Mouse (Mus musculus): Measurements from ENCODE around the gene Wnt10a. TPM values are rescaled to one million over a fixed set of nuclear protein-coding genes. Genes with fewer than 3 reads are reported as not detected.

Wnt10a gene
- 0.56 and 0.69 TPM in 2 replicates for polyA plus RNA-seq (2014; fragmentation: Nextera tagmentation; extraction: Ambion mirVana)

DNA sequence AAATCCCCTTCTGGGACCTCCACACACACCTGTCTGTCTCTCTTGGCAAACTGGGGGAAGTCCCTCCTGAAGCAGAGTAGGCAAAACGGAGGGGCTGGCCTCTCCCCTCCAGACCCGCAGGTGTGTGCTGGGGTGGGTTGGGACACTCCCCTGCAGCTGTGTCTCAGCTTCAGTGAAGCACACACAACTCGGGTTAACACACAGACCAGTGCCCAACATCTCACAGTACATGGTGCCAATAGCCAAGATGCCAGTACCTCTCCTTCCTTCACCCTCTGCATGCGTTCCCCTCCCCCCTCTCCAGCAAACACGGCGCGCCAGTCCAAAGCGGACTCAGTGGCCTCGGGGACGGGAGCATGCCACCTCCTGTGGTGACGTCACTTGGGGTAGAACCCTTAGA is at the start of gene Wnt10a:
Wnt10a (plus strand) TSS at position 268 of the 400 bp plus-strand sequence.
- 0% methylated on average over 7 of the region's 11 CpGs for WGBS
- Histone ChIP-seq H3K4me2 (ENCODE audit: low read length) (peak within 1 kb of the TSS; percentile 45), H3K27ac (ENCODE audit: low read depth, low read length) (no peak within 1 kb of the TSS), H3K4me1 (ENCODE audit: control insufficient read depth, insufficient read depth, low read length) (peaks cover 10% of the 10 kb centered on the region), H3K36me3 (ENCODE audit: control insufficient read depth, insufficient read depth, low read length) (no peaks in the 10 kb centered on the region), H3K9me3 (replicated peaks; ENCODE audit: control insufficient read depth, low read length) (no peaks in the 10 kb centered on the region), H3K27me3 (replicated peaks; ENCODE audit: control insufficient read depth, insufficient read depth, low read length) (peaks cover 88% of the 10 kb centered on the region), H3K9ac (ENCODE audit: low read length) (no peak within 1 kb of the TSS), H3K4me3 (ENCODE audit: low read depth, low read length) (peak within 1 kb of the TSS; percentile 22)
- DNase-seq (ENCODE audit: low spot score) = no peak
- ATAC-seq = no peak; the same call in 1 of the 2 replicates

DNA sequence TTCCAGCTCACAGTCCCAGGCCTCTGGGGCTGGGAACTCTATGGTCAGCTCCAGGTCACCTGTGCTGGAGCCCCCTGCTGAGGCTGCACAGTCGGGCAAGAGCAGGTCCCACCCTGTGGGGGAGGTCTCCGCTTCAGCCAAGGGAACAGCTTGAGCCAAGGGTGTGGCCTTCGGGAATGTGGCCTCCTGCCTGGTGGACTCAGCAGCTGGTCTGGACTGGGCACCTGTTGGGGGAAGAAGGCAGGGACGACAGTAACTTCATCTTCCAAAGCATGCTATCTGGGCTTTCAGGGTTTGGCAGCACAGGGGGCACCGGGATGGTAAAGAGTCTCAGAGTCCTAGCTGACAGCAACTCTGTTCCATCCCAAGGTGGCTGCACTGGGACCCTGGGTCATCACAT is 44.0 kb upstream of the Wnt10a start:
- Histone ChIP-seq H3K4me3 (ENCODE audit: low read depth, low read length) (no peak overlapping the region), H3K4me2 (ENCODE audit: low read length) (no peak overlapping the region), H3K27ac (ENCODE audit: low read depth, low read length) (no peak overlapping the region), H3K27me3 (replicated peaks; ENCODE audit: control insufficient read depth, insufficient read depth, low read length) (peaks cover 13% of the 10 kb centered on the region; the same call in 1 of the 2 replicates), H3K9ac (ENCODE audit: low read length) (no peak overlapping the region), H3K36me3 (ENCODE audit: control insufficient read depth, insufficient read depth, low read length) (no peaks in the 10 kb centered on the region), H3K4me1 (ENCODE audit: control insufficient read depth, insufficient read depth, low read length) (no peaks in the 10 kb centered on the region), H3K9me3 (replicated peaks; ENCODE audit: control insufficient read depth, low read length) (no peaks in the 10 kb centered on the region)
- WGBS = 72% methylated on average over 5 of the region's 5 CpGs
- ATAC-seq = no peak
- DNase-seq (ENCODE audit: low spot score) = no peak

DNA sequence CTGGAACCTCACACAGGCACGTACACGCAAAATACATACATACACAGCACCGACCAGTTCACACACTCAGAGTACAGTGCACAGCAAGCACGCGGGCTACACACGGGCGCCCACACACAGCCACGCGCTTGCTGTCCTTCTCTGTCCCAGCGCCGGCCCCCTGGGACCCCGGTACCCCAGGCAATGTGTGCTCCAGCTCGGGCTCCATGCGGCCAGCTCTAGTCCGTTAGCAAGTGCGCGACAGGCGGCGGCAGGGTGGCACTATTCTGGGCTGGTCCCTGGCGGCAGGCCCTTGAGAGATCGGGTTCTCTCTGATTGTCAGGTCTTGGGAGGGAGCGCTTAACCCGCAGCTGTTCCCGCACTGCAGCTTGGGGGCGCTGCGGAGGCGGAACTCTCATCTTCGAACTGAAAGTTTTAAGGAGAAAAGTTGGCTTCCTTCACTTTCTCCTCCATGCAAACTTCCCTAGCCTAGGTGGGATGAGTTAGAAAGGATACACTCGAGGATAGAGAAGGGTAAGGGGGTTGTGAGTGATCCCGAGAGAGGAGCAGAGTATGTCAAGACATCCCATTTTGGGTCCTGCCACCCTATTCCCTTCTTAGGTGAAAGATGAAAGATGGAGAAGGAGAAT is 42.6 kb upstream of the Wnt10a start, which contains the start of gene Prkag3:
Prkag3 (minus strand) TSS at position 579 of the 629 bp plus-strand sequence.
- Histone ChIP-seq H3K4me2 (ENCODE audit: low read length) (peak within 1 kb of the TSS; percentile 41), H3K9ac (ENCODE audit: low read length) (peak within 1 kb of the TSS; percentile 14; the same call in 1 of the 2 replicates), H3K9me3 (replicated peaks; ENCODE audit: control insufficient read depth, low read length) (no peaks in the 10 kb centered on the region), H3K27me3 (replicated peaks; ENCODE audit: control insufficient read depth, insufficient read depth, low read length) (peaks cover 13% of the 10 kb centered on the region; the same call in 1 of the 2 replicates), H3K4me3 (ENCODE audit: low read depth, low read length) (no peak within 1 kb of the TSS), H3K36me3 (ENCODE audit: control insufficient read depth, insufficient read depth, low read length) (no peaks in the 10 kb centered on the region), H3K27ac (ENCODE audit: low read depth, low read length) (no peak within 1 kb of the TSS), H3K4me1 (ENCODE audit: control insufficient read depth, insufficient read depth, low read length) (no peaks in the 10 kb centered on the region)
- 0 out of 2 replicates have a peak, but pooled peaks have one; percentile 37 for ATAC-seq
- WGBS = 7% methylated on average over 30 of the region's 30 CpGs
- DNase-seq (ENCODE audit: low spot score) = peak; percentile 53

DNA sequence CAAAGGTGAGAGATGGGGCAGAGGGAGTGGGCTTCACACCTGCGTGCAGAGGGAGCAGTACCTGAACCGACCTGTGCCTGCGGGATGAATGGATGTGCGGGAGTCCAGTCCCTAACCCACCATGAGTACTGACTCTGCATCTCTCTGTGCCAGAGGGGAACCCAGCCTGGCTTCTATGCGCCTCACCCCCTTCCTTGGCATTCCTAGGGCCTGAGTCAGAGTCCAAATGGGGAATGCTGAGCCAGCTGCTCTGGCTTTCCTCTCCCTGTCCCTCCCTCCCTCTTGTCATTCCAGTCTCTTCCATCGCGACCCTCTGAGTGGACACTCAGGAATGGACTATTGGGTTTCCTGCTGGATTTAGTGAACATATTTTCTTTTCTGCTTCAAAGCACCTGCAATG is 42.0 kb upstream of the Wnt10a start:
- Histone ChIP-seq H3K4me3 (ENCODE audit: low read depth, low read length) (no peak overlapping the region), H3K9me3 (replicated peaks; ENCODE audit: control insufficient read depth, low read length) (no peaks in the 10 kb centered on the region), H3K9ac (ENCODE audit: low read length) (no peak overlapping the region), H3K36me3 (ENCODE audit: control insufficient read depth, insufficient read depth, low read length) (no peaks in the 10 kb centered on the region), H3K4me1 (ENCODE audit: control insufficient read depth, insufficient read depth, low read length) (no peaks in the 10 kb centered on the region), H3K27me3 (replicated peaks; ENCODE audit: control insufficient read depth, insufficient read depth, low read length) (peaks cover 13% of the 10 kb centered on the region; the same call in 1 of the 2 replicates), H3K27ac (ENCODE audit: low read depth, low read length) (no peak overlapping the region), H3K4me2 (ENCODE audit: low read length) (no peak overlapping the region)
- DNase-seq (ENCODE audit: low spot score) (no peak), ATAC-seq (no peak)
- WGBS = 75% methylated on average over 7 of the region's 7 CpGs

DNA sequence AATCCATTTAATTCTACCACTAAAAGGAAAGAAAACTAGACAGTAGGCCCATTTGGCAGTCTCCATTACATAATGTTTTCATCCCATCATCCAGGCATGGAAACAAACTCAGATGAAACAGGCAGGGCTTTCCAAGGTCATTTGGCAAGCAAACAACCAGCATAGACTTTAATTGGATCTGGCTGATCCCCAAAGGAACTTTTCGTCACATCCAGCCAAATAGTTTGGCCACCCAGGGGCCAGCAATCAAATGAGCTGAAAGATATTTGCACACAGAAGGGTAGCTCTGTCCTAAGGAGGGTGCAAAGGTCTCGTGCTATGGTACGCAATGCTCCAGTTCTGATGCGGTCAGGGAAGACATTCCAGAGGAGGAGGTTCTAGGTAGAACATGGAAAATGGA is 40.6 kb upstream of the Wnt10a start:
- H3K9ac ChIP-seq (ENCODE audit: low read length) = no peak overlapping the region
- no peak overlapping the region for H3K4me2 ChIP-seq (ENCODE audit: low read length)
- no peaks in the 10 kb centered on the region for H3K9me3 ChIP-seq (replicated peaks; ENCODE audit: control insufficient read depth, low read length)
- ATAC-seq (no peak), DNase-seq (ENCODE audit: low spot score) (peak; percentile 47)
- H3K4me1 ChIP-seq (ENCODE audit: control insufficient read depth, insufficient read depth, low read length) = no peaks in the 10 kb centered on the region
- H3K27me3 ChIP-seq (replicated peaks; ENCODE audit: control insufficient read depth, insufficient read depth, low read length) = peaks cover 13% of the 10 kb centered on the region; the same call in 1 of the 2 replicates
- 65% methylated on average over 4 of the region's 4 CpGs for WGBS
- H3K4me3 ChIP-seq (ENCODE audit: low read depth, low read length) = no peak overlapping the region
- no peak overlapping the region for H3K27ac ChIP-seq (ENCODE audit: low read depth, low read length)
- H3K36me3 ChIP-seq (ENCODE audit: control insufficient read depth, insufficient read depth, low read length) = no peaks in the 10 kb centered on the region

DNA sequence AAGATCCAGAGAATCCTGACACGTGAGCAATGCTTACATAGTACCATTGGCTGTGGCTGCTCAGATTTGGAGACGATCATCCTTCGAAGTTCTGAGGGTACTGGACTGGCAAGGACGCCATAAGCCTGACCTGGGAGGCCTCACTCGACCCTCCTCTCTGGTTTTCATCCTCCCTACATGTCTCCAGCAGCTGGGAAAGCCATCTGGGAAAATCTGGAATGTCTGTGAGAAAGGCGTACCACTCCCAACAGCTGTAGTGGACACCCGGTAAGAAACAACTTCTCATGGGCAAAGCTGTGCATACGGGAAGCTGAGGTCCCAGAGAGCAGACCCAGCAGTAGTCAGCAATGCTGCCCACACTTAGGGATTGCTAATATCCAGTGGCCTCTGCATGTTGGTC is 39.2 kb upstream of the Wnt10a start:
- Histone ChIP-seq H3K4me2 (ENCODE audit: low read length) (no peak overlapping the region), H3K27me3 (replicated peaks; ENCODE audit: control insufficient read depth, insufficient read depth, low read length) (peaks cover 11% of the 10 kb centered on the region; the same call in 1 of the 2 replicates), H3K9me3 (replicated peaks; ENCODE audit: control insufficient read depth, low read length) (no peaks in the 10 kb centered on the region), H3K4me3 (ENCODE audit: low read depth, low read length) (no peak overlapping the region), H3K36me3 (ENCODE audit: control insufficient read depth, insufficient read depth, low read length) (no peaks in the 10 kb centered on the region), H3K4me1 (ENCODE audit: control insufficient read depth, insufficient read depth, low read length) (no peaks in the 10 kb centered on the region), H3K9ac (ENCODE audit: low read length) (no peak overlapping the region), H3K27ac (ENCODE audit: low read depth, low read length) (no peak overlapping the region)
- 83% methylated on average over 8 of the region's 8 CpGs for WGBS
- DNase-seq (ENCODE audit: low spot score) (no peak), ATAC-seq (no peak)

DNA sequence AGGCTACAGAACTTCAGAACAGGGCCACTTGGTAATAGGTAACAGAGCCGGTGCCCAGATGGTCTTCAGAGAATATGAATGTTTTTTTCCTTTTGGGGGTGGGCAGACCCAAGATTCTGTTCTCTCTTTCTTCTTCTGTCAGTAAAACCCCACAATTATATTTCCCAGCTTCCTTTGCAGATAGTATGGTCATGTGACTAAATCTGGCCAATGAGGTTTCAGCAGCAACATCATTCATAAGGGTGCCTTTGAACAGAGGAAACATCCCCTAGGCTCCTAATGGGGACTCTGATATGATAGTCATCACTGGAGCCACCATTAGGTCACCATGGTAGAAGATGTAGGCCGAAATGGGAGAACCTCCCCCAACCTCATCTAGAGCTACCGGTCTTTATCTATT is 38.5 kb upstream of the Wnt10a start:
- 89% methylated on average over 3 of the region's 3 CpGs for whole genome bisulfite sequencing
- no peak for ATAC-seq
- H3K36me3 ChIP-seq (ENCODE audit: control insufficient read depth, insufficient read depth, low read length) = no peaks in the 10 kb centered on the region
- no peaks in the 10 kb centered on the region for H3K9me3 ChIP-seq (replicated peaks; ENCODE audit: control insufficient read depth, low read length)
- H3K27ac ChIP-seq (ENCODE audit: low read depth, low read length) = no peak overlapping the region
- H3K9ac ChIP-seq (ENCODE audit: low read length) = no peak overlapping the region
- H3K27me3 ChIP-seq (replicated peaks; ENCODE audit: control insufficient read depth, insufficient read depth, low read length) = peaks cover 6% of the 10 kb centered on the region; the same call in 1 of the 2 replicates
- H3K4me2 ChIP-seq (ENCODE audit: low read length) = no peak overlapping the region
- H3K4me3 ChIP-seq (ENCODE audit: low read depth, low read length) = no peak overlapping the region
- no peaks in the 10 kb centered on the region for H3K4me1 ChIP-seq (ENCODE audit: control insufficient read depth, insufficient read depth, low read length)
- DNase-seq (ENCODE audit: low spot score) = no peak

DNA sequence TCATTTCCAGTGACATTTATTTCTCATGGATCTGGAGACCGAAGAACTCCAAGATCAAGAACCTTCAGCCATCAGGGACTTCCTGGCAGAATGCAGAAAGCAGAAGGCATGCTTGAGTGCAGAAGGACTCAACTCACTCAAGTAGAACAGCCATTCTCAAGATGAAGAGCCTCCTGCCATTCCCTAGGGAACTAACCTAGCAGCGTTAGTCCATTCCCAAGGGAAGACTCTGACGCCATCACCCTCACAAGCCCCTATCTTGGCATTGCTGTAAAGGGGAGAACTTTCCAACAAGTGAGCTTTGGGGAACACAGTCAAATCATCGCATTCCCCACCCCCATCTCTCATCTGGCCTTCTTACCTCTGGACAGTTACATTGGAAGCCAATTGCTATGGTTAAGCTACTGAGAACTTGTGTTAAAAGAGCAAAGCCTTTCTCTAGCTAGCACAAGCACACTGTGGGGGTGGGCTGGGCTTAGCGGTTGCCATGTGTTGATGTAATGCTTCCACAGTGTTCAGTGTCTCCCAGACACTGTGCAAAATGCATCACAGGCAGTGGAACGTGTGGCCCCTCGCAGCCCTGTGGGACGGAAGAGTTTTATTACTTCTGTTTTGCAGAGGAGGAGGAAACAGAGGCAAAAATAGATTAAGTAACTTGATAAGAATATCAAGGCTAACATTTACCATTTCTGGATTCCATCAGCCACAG is 37.9 kb upstream of the Wnt10a start:
- H3K9ac ChIP-seq (ENCODE audit: low read length) = no peak overlapping the region
- H3K36me3 ChIP-seq (ENCODE audit: control insufficient read depth, insufficient read depth, low read length) = no peaks in the 10 kb centered on the region
- ATAC-seq (no peak), DNase-seq (ENCODE audit: low spot score) (no peak)
- H3K4me3 ChIP-seq (ENCODE audit: low read depth, low read length) = no peak overlapping the region
- H3K27me3 ChIP-seq (replicated peaks; ENCODE audit: control insufficient read depth, insufficient read depth, low read length) = peaks cover 3% of the 10 kb centered on the region; the same call in 1 of the 2 replicates
- H3K4me1 ChIP-seq (ENCODE audit: control insufficient read depth, insufficient read depth, low read length) = no peaks in the 10 kb centered on the region
- WGBS = 88% methylated on average over 8 of the region's 8 CpGs
- no peaks in the 10 kb centered on the region for H3K9me3 ChIP-seq (replicated peaks; ENCODE audit: control insufficient read depth, low read length)
- H3K27ac ChIP-seq (ENCODE audit: low read depth, low read length) = no peak overlapping the region
- no peak overlapping the region for H3K4me2 ChIP-seq (ENCODE audit: low read length)
